Mouse (Mus musculus) liver, adult 2 months (tissue): ENCODE measurements at regions not wholly inside any gene's neighbourhood (a gene's known extent, or its start where the extent isn't known, plus 50 kb on each side); places are given as distances from the start of the nearest gene placed in this dataset.

Experiments
- DNase-seq: peaks from one replicate; pipeline ENCODE4 v3.0.0-alpha.2; 2011; ENCODE audit warnings: low read depth, low spot score; ENCODE audit errors: extremely low read depth
- H3K27ac ChIP-seq: fragments of 200-500 bp; replicated peaks from 2 replicates; pipeline ENCODE4 v1.5.1; 2012; ENCODE audit warnings: low read depth, mild to moderate bottlenecking, control low read depth, inconsistent platforms, low read length; ENCODE audit not compliant: insufficient read depth
- H3K27me3 ChIP-seq: fragments of 200-500 bp; 2 replicates; pipeline ENCODE4 v1.6.1; 2012; ENCODE audit warnings: mild to moderate bottlenecking, moderate library complexity, low read length, inconsistent platforms; ENCODE audit not compliant: control insufficient read depth, insufficient read depth
- H3K36me3 ChIP-seq: fragments of 200-500 bp; 2 replicates; pipeline ENCODE4 v1.6.1; 2012; ENCODE audit warnings: low read length, inconsistent platforms; ENCODE audit not compliant: control insufficient read depth, insufficient read depth
- H3K4me1 ChIP-seq: fragments of 200-500 bp; 2 replicates; pipeline ENCODE4 v1.6.1; 2011; ENCODE audit warnings: low read length; ENCODE audit not compliant: control insufficient read depth, insufficient read depth
- H3K4me3 ChIP-seq: fragments of 200-500 bp; 2 replicates; pipeline ENCODE4 v1.5.1; 2011; ENCODE audit warnings: low read depth, mild to moderate bottlenecking, control low read depth, low read length, moderate library complexity; ENCODE audit not compliant: insufficient read depth
- H3K79me2 ChIP-seq: fragments of 200-500 bp; 2 replicates; pipeline ENCODE4 v1.6.1; 2012; ENCODE audit warnings: inconsistent platforms, mild to moderate bottlenecking, low read length, moderate library complexity; ENCODE audit not compliant: control insufficient read depth, insufficient read depth
- H3K9ac ChIP-seq: fragments of 200-500 bp; 2 replicates; pipeline ENCODE4 v1.6.1; 2012; ENCODE audit warnings: low read depth, mild to moderate bottlenecking, control low read depth, inconsistent platforms, low read length
- CTCF ChIP-seq: fragments of 200-500 bp; IDR thresholded peaks from 2 replicates; pipeline ENCODE4 v1.5.1; 2011; ENCODE audit warnings: low read depth, low read length, control low read depth
- POLR2A ChIP-seq: fragments of 200-500 bp; IDR thresholded peaks from 2 replicates; pipeline ENCODE4 v1.6.1; 2011; ENCODE audit warnings: low read length, control low read depth; ENCODE audit not compliant: insufficient read depth; ENCODE audit errors: extremely low read depth
- WGBS: fragments of 180-500 bp; shearing (Covaris S2); methylation state at CpG from one replicate; pipeline ENCODE4 v1.1.7; 2018; 5-methylcytosine and 5-hydroxymethylcytosine counted together

- no peak overlapping the region for H3K4me3 ChIP-seq
- no peaks in the 10 kb centered on the region for H3K27me3 ChIP-seq
- no peak overlapping the region for H3K9ac ChIP-seq
- no peaks in the 10 kb centered on the region for H3K79me2 ChIP-seq
- no peaks in the 10 kb centered on the region for H3K36me3 ChIP-seq
- no peak for DNase-seq
- TF ChIP-seq POLR2A (no peak), CTCF (no peak)
- H3K27ac ChIP-seq, result no peak overlapping the region
- no peaks in the 10 kb centered on the region for H3K4me1 ChIP-seq
These were observed 214.5 kb upstream of the Sema3a start for GRCm38 (mm10) chr5:12910741-12911140.

- Histone ChIP-seq H3K79me2 (no peaks in the 10 kb centered on the region), H3K9ac (no peak overlapping the region), H3K4me1 (no peaks in the 10 kb centered on the region), H3K36me3 (no peaks in the 10 kb centered on the region), H3K4me3 (no peak overlapping the region), H3K27ac (no peak overlapping the region), H3K27me3 (no peaks in the 10 kb centered on the region)
- TF ChIP-seq CTCF (no peak), POLR2A (no peak)
- 68% methylated on average over 1 of the region's 1 CpGs for WGBS
- DNase-seq, result no peak
These were observed 210.8 kb upstream of the Sema3a start for GRCm38 (mm10) chr5:12914395-12914794.

GRCm38 (mm10) chr5:12919335-12919734, 205.9 kb upstream of the Sema3a start:
- H3K27ac ChIP-seq, result no peak overlapping the region
- H3K9ac ChIP-seq, result no peak overlapping the region
- no peak overlapping the region for H3K4me3 ChIP-seq
- H3K79me2 ChIP-seq, result no peaks in the 10 kb centered on the region
- no peaks in the 10 kb centered on the region for H3K27me3 ChIP-seq
- H3K36me3 ChIP-seq, result no peaks in the 10 kb centered on the region
- WGBS, result 83% methylated on average over 2 of the region's 2 CpGs
- TF ChIP-seq POLR2A, result no peak
- TF ChIP-seq CTCF, result no peak
- no peak for DNase-seq
- no peaks in the 10 kb centered on the region for H3K4me1 ChIP-seq

- TF ChIP-seq CTCF (no peak), POLR2A (no peak)
- H3K27me3 ChIP-seq, result no peaks in the 10 kb centered on the region
- no peaks in the 10 kb centered on the region for H3K4me1 ChIP-seq
These were observed 202.3 kb upstream of the Sema3a start for GRCm38 (mm10) chr5:12922889-12923288.

GRCm38 (mm10) chr5:12925466-12925865, 199.7 kb upstream of the Sema3a start:
- Histone ChIP-seq H3K4me1 (no peaks in the 10 kb centered on the region), H3K27me3 (no peaks in the 10 kb centered on the region), H3K79me2 (no peaks in the 10 kb centered on the region), H3K36me3 (no peaks in the 10 kb centered on the region), H3K4me3 (no peak overlapping the region), H3K9ac (no peak overlapping the region), H3K27ac (no peak overlapping the region)
- no peak for DNase-seq
- TF ChIP-seq CTCF (no peak), POLR2A (no peak)

More at GRCm38 (mm10) chr5:12922889-12923288, 202.3 kb upstream of the Sema3a start:
- no peak overlapping the region for H3K9ac ChIP-seq
- H3K27ac ChIP-seq, result no peak overlapping the region
- H3K79me2 ChIP-seq, result no peaks in the 10 kb centered on the region
- H3K4me3 ChIP-seq, result no peak overlapping the region
- DNase-seq, result peak; percentile 50
- no peaks in the 10 kb centered on the region for H3K36me3 ChIP-seq

GRCm38 (mm10) chr5:12926289-12926688, 198.9 kb upstream of the Sema3a start:
- Histone ChIP-seq H3K36me3 (no peaks in the 10 kb centered on the region), H3K79me2 (no peaks in the 10 kb centered on the region), H3K4me1 (no peaks in the 10 kb centered on the region), H3K27ac (no peak overlapping the region), H3K27me3 (no peaks in the 10 kb centered on the region), H3K4me3 (no peak overlapping the region), H3K9ac (no peak overlapping the region)
- no peak for DNase-seq
- TF ChIP-seq CTCF, result no peak
- 77% methylated on average over 8 of the region's 8 CpGs for WGBS

- Histone ChIP-seq H3K36me3 (no peaks in the 10 kb centered on the region), H3K27me3 (no peaks in the 10 kb centered on the region), H3K4me3 (no peak overlapping the region), H3K79me2 (no peaks in the 10 kb centered on the region), H3K9ac (no peak overlapping the region), H3K27ac (no peak overlapping the region), H3K4me1 (no peaks in the 10 kb centered on the region)
- DNase-seq, result no peak
- 87% methylated on average over 3 of the region's 3 CpGs for WGBS
- TF ChIP-seq CTCF (no peak), POLR2A (no peak)
These were observed 198.0 kb upstream of the Sema3a start for GRCm38 (mm10) chr5:12927247-12927646.
